Mouse (Mus musculus): ENCODE data around the gene Tcam1.

- TF ChIP-seq CTCF (IDR thresholded peaks at IDR 0.05; ENCODE audit: extremely low read depth, insufficient read depth, insufficient read length, insufficient replicate concordance): no peak
- TF ChIP-seq POLR2A (IDR thresholded peaks at IDR 0.05; ENCODE audit: low read depth, low read length): no peak
These were observed 7.4 kb upstream of the Tcam1 start for GRCm38 (mm10) chr11:106269060-106269431.

Data from spleen, adult 2 months (tissue).